Mouse (Mus musculus) liver (tissue): ENCODE measurements around the gene Xxylt1.
A peak's percentile ranks its signal among the peaks of the same experiment; 100 is the strongest.
"Not testable (repeated sequence)": the region's sequence is repeated elsewhere in the genome, so short reads cannot be mapped to it uniquely, and the experiment has no call there.

Source experiments
- DNase-seq: peaks from one replicate; pipeline ENCODE4 v3.0.0-alpha.2; 2020; ENCODE audit warnings: mixed read lengths

Gene Xxylt1

DNA sequence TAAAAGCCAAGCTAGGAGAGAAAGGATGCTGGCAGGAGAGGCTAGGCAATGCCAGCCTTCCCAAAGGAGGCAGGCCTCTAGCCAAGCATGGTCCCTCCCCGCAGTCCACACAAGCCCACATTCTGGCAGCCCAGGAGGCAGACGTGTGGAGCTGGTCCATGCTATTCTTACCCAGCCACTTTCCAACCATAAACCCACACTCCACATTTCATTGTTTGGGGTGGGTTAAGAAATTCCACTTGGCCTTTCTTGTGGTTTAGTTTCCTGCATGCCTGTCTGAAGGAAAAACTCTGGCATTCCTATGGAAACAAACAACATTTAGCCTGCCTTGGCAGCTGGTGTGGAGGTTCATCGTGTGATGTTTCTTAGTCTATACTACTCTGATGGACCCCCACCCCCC is 61.7 kb downstream of the Xxylt1 start:
- no peak for DNase-seq

DNA sequence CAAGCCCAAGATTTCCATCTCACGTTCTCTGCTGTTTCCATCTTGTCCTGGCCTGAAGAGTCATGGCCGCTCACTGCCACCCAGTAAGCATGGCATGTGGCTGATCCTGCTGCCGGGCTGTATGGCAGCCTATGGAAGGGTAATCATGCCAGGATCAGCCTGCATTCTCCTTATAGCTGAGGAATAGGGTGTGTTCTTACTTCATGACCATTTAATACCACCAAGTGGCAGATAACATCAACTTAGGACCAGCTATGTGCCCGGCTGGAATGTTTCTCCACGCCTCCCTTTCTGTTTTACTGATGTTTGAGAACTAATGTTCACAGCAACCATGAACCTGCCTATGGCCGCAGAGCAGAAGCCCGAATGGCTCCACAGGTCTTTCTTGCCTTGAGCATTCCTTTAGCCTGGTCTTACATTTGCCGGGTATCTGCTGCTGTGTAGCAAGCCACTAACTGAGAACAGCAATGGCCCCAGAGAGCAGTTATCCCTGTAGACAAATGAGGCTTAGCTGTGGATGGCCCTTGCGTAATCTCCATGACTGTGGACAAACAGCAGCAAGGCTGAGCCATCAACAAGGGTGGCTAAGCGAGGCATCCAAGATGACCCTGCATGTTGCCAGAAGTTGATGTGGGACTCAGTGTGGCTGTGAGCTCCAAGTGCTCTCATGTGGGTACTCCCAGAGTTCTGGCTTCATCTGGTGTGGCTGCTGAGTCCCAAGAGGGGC is 63.4 kb downstream of the Xxylt1 start:
- no peak for DNase-seq

DNA sequence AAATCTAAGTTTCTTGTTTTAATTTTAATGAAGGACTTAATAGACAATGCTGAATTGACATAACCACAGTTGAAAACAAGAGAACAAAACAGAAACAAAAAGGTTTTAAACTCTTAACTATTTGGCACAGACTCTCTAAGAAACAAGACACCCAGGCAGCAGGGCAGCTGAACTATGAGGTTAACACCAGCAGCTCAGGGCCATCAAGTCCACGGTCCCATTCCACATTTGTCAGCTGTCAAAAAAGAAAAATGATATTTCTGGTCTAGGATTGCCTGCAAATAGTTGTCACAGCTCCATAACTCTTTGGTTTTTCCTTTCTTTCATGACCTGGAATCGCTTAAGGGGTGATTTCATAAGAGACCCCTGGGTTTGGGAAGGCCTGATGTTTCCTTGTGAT is 64.6 kb downstream of the Xxylt1 start:
- DNase-seq = no peak

DNA sequence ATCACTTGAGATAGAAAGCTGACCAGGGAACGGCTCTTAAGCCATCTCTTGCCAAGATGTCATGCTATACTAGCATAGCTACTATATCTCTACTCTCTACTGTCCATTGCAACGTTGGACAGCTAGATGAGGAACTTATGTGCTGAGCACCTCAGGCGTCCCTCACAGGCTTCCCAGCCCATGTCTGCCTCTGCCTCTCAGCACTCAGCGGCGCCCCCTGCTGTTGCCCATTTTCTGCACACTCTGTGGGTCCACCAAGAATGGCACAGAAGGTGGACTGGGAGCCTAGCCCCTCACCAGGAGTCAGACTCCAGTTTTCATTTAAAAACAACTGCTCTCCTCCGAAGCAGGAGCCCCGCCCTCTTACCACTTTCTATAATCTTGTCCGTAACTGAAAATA is 65.1 kb downstream of the Xxylt1 start:
- DNase-seq = peak; percentile 43

DNA sequence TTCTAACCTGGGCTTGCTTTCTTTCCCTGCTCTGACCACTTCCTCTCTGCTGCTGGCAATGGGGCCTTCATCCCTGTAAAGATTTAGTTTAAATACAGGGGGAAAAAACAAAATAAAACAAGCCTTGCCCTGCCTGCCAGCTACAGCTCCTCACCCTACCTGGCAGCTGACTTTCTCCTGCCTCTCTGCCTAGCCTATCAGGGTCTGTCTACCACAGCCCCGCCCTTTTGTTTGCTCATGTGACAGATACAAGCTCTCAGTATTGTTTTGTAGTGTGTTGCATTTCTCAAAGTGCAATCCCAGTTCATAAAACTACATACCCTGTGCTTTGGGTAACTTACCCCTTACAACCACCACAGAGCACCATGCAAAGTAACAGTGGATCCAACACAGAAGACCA is 66.0 kb downstream of the Xxylt1 start:
- no peak for DNase-seq

DNA sequence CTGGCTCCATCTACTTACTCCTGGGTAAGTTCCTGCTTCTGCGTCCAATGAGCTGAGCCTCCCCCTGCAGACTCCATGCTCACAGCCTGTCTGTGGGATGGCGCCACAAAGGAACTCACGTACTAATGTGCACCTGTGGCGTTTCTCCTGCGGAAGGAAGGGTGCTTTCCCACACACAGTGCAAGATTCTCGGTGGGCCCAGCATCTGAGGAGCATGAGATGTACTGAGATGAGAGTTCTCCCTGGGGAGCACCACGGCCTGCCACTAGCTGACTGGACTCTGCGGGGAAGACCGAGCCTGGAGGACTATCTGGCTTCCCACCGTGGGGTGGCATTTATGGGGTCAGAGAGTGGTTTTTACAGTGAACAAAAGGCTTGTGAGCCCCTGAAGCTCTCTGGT is 69.0 kb downstream of the Xxylt1 start:
- DNase-seq = no peak

DNA sequence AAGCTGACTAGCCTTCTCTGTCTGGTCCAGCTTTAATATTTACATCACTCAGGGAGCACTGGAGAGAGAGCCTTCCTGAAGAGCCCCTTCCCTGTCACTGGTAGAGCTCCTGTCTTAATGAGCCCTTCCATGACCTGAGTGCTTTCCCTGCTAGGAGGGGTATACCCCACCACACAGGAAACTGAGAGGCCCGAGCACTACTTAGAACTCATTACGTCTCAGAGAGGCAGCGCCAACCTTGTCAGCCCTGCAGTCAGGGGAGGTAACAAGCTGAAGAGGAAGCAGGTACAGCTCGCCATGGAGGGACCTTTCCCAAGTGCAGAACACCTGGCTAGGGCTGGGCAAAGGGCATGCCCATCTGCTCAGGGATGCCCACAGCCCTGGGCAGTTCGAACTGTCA is 70.8 kb downstream of the Xxylt1 start:
- DNase-seq = no peak

DNA sequence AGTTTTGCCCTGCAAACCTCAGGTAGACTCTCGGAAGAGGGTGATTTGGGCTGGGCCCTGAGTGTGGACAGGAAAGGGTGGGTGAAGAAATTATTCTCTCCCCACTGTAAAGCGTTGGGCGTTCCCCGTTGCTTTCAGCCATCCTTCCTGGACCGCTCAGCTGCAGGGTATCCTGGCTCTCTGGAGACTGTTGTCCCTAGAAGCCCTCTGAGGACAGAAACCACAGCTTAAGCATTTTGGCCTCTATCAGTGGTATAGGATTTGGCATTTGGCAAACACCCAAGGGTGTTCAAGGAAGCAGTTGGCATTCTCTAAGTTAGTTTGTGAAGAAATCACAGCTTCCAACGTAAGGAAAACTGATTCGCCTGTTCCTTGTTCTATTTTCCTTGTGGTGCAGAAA is 72.9 kb downstream of the Xxylt1 start:
- no peak for DNase-seq

DNA sequence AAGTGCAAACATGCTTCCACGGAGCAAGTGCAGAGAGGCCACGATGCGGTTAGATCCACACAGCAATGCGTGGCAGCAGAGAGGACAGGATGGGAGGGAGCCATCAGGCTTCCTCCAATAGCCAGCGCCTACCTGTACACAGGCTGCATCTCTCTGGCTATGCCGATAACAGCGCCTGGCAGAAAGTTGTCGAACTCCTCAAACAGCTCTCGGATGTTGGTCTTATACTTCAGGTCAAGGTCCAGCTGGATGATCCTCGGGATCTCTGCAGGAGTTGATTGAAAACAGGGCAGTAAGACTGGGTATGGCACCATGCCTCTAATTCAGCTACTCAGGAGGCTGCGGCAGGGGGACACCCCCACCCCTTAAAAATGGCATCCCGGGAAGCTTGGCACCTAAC is 73.7 kb downstream of the Xxylt1 start:
- DNase-seq = no peak

DNA sequence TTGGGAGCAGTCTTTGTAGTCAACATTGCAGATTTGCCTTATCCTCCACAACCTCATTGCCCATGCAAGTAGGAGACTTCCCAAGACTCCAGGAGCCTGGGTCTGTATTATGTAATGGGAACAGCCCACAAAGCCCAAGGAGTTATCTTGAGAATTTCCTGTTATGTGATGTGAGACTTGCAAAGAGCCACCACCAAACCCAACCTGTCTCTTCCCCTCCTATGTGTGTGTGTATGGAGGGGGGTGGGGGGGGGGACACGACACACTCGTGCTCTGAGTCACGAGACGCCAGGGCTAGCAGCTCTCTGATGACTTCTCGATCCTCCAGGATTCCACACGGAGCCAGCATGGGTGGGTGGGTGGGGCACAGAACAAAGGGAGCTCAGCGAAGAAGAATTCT is 75.5 kb downstream of the Xxylt1 start:
- DNase-seq = no peak

DNA sequence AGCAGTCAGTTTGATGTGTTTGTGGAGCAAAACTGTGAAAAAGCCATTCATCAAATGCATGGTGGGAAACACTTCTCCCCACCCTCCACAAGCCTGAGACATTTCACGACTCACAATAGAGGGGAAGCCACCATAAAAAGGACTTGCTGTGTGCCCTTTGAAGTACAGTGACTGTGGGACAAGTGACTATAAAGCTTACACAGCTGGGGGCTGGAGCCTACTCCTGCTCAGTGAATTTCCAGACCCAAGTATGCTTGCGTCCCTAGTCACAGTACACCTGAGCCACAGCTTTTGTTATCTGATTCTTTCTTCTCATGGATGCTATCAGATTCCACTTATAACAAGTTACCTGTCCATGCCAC is 76.9 kb downstream of the Xxylt1 start:
- no peak for DNase-seq

DNA sequence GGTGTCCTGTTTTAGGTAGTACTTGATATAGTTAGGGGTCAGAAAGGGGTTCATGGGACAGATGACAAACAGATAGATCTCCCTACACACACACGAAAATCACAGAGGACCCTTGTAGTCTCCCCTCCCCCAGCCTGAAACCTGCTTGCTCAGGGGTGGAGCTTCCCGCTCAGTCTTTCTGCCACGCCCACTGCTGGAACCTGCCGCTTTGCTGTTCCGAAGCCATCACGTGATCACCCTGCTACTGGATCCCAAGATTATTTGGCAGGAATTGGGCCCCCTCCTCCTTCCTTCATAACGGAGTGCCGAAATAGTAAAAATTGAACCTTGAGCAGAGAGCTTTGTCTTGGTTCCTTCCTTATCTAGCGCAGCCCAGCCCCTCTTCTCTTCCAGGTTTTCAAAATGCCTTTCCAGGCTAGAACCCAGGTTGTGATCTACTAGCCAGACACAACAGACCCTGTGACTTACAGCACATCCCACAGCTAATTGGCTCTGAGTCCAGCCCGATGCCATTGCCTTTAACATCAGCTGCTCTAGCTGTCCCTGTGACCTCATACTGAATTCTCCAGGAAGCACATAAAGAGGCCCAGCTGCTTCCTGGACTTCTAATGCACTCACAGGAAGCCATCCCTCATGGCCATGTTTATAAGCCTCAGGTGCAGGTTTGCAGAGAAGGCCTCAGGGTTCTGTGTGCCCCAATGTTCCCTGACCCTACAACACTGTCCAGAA is 77.5 kb downstream of the Xxylt1 start:
- not testable (repeated sequence) for DNase-seq

DNA sequence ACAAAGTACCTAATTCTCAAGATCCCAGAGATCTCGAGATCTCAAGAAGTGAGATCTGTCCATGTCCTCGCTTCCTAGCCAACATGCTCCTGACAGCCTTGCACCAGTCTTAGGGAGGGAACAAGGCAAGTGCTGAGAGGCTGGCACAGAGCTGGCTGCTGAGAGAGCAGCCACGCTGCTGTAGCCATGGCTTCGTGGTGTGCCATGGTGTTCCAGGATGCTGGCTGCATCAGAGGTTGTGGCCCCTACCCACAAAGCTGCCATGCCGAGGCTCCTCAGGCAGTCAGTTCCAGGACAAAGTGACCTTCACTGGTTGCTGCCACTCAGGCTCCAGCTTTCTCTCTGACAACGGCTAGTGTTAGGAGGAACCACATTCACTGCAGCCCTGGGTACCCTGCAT is 78.3 kb downstream of the Xxylt1 start:
- no peak for DNase-seq

DNA sequence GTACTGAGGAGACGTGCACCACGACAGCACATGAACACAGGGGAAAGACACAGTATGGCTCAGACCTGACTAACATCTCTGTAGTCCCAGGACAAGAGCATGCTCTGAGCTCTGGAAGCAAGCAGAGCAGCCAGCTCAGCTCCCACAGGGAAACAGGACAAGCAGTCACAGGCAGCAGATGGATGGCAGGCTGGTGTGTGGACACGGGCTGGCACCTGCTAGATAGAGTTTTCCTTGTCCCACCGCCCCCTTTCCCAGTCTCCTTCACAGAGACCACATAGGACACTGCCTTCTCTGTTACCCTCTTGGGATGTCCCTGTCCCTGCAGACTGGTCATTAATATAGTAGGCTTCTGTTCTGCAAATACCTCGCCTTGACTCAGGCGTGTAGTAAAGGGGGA is 79.1 kb downstream of the Xxylt1 start:
- no peak for DNase-seq

DNA sequence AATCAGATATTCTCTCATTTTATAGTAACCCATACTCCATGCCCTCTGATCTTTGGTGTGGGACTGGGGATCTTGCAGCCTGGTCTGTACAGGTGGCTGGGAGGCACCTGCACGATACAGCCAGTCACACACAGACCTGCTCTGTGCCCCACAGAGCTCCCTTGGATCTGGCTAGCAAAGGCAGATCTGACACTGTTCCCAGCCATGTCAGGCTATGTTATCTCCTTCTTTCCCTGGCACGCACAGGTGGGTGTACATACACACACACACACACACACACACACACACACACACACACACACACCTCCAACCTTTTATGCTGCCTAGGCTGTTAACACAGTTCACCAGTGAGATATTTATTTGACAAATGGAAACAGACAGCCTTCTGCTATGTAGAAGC is 82.5 kb downstream of the Xxylt1 start:
- no peak for DNase-seq

DNA sequence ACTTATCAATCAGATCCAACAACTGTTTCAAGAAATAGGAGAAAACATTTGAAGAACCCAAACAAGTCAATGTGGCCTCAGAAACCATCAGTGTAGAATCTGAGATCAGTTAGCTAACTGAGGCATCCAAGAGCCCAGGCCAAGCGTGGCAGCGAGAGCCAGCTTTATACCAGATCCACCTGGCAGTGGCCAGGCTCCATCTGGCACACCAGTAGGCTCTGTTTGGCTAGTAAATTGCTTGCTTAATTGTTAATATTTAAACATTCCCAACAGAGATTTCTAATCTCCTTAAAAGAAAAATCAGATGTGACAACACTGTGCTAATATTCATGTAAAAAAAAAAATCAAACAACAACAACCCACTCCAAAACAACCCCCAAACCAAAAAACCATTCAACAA is 83.2 kb downstream of the Xxylt1 start:
- no peak for DNase-seq

DNA sequence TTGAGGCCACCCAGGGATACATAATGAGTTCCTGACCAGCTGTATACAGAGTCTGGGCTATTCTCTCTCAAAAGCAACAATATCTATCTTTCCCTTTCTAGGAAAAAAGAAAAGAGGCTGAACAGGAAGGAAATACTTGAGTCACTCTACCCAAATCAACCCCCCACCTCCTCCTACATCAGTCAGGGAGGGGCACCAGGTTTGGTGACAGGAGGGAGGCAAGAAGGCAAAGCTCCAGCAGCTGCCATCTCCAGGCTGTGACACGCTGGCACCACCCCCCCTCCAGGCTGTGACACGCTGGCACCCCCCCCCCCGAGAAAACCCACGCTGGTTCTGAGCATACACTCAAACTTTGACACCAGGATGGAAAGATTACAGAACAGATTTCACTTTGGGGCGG is 85.8 kb downstream of the Xxylt1 start:
- DNase-seq = no peak

DNA sequence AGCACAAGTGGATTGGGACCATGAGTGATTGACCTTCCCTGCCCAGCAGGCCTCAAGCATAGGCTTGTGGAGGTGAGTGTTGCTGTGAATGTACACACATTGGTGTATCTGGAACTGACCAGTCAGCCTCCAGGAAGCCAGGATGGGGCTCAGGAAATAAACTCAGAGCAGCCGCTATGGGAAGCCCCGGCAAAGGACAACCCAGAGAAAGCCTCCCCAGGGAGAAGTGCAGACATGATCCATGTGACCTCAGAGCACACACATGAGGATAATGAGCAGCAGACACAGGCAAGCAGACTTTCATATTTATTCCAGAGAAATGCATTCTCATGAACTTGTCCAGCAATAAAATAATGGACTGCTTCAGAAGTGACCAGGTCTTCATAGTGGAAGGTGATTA is 86.4 kb downstream of the Xxylt1 start:
- DNase-seq = no peak

DNA sequence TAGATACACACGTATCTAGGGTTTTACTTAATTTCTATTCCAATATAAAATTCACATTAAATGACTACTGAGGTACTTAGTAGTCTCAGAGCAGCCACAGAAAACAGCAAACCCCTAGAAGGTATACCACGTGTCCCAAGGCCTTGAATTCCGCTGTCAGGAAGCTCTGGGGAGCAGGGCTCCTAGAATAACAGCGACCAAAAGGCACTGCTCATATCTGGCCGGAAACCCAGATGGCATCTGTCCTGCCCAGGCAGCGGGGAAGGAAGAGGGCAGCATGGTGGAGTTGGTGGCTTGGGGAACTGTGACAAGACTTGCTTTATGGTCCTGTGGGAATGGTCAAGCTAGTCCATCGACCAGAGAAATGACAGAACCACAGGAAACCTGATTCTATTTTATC is 86.9 kb downstream of the Xxylt1 start:
- DNase-seq = no peak

DNA sequence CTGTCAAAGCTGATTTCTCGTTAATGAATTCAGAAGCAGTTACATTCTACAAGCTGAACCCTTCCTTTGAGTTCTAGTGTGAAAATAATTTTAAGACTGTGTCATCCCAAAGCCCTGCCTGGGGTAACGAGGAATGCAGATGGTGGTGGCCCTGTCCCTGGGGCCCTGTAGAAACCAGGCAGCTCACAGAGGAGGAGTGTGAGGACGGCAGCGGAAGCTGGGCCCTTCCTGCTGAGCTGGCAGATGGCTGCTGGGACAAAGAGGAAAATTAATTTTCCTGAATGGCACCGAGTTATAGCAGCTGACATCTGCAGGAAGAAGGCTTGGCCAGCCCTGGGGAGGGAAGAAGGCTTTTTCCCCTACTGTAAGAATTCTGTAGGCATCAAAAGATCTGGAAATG is 88.7 kb downstream of the Xxylt1 start:
- no peak for DNase-seq

DNA sequence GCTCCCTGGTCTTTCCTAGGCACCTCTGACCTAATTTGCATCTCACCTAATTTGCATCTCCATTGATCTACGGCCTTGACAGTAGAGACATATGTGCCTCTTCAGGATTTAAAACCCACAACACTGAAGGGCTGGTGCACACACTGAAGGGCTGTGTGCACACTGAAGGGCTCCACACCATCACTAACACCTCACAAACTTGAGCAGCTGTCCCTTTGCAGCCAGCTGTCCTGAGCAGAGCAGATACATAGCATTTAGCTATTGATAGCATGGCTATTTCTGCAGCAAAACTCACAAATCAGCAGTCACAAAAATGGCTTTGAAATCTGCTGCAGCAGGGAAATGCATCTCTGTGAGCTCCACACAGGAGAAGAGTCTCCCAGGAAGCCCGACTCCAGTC is 90.6 kb downstream of the Xxylt1 start:
- DNase-seq = no peak

DNA sequence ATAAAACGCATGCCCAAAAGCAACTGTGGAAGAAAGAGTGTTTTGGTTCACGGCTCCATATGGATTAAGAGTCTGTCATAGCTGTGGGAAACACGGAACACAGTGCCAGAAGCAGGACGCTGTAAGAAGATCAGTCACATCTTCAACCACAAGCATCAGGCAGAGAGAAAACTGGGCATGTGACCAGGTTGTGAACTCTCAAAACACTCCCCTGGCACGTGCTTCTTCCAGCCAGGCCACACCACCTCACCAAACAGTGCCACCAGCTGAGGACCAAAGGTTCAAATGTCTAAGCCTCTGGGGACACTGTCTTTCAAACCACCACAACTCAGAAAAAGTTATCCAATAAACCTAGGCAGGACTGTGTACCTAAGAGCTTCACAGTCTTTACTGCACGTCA is 93.0 kb downstream of the Xxylt1 start:
- no peak for DNase-seq

DNA sequence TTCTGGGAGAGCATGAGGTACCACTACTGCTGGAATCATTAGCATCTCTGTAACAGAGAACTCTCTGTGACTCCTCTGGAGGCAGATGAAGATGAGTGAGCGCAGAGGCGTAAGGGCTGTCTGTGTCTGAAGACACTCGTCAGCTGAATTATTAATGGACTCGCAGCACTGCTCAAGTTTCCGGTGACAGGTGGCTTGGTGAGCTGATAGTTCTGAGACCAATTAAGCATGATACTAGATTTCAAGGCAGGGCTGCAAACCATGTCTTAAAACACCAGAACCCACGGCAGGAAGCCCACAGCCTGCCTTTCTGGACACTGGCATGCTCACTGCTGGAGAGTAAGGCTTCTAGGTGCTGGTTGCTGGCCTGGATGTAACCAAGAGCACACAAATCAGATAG is 93.5 kb downstream of the Xxylt1 start:
- DNase-seq = no peak

DNA sequence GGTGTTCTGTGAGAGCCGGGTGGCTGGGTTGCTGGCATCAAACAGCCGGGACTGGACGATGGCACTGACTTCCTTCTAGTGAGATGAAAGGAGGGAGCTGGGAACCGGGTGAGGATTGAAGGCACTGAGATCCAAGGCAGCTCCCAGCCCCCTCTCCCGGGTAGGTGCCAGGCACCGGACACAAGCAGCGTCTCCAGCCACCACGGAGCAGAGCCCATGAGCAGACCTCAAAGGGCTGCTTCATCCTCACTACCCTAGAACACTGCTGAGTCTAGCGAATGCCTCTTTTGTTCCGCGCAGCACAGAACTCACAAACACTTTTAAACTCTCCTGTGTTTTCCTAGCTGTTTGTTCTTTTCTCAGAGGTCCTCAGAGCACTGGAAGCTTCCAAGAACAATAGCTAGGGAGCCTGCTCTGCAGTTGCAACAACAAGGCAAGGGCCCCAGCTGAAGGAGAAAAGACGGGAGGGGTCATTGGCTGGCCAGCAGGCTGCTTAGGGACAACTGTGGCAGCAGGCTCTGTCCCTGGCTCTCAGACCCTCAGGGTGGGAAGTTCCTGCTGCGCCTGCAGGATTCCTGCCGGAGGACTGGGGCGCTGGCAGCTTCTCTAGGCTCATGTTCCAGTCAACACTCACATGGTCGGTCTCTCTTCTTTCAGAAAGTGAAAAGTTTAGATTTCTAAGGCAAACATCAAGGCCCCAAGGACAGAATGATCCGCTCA is 96.2 kb downstream of the Xxylt1 start:
- DNase-seq = no peak
